Mouse (Mus musculus) brain, embryonic 14.5 days (tissue): ENCODE results near the gene Ralgds.

Experiments
- CTCF ChIP-seq: fragments of 200-500 bp; IDR thresholded peaks from 2 replicates; pipeline ENCODE4 v1.5.1; 2012; ENCODE audit warnings: inconsistent platforms, mild to moderate bottlenecking, moderate library complexity, borderline replicate concordance; ENCODE audit not compliant: insufficient read depth, insufficient read length; ENCODE audit errors: extremely low read depth
- POLR2A ChIP-seq: fragments of 200-500 bp; IDR thresholded peaks from 2 replicates; pipeline ENCODE4 v1.6.1; 2012; ENCODE audit warnings: mild to moderate bottlenecking, inconsistent platforms, borderline replicate concordance; ENCODE audit not compliant: poor library complexity, insufficient read depth, insufficient read length, severe bottlenecking; ENCODE audit errors: extremely low read depth

- TF ChIP-seq POLR2A (no peak), CTCF (no peak)
These were observed 44.3 kb upstream of the Ralgds start for GRCm38 (mm10) chr2:28468486-28469225.
